Mouse (Mus musculus) liver, adult 2 months (tissue): ENCODE results near the gene Suv39h2. TPM values are rescaled to one million over a fixed set of nuclear protein-coding genes. Genes with fewer than 3 reads are reported as not detected.

Experiments used
- DNase-seq: peaks from one replicate; pipeline ENCODE4 v3.0.0-alpha.2; 2011; ENCODE audit warnings: low read depth, low spot score; ENCODE audit errors: extremely low read depth
- H3K27ac ChIP-seq: fragments of 200-500 bp; replicated peaks from 2 replicates; pipeline ENCODE4 v1.5.1; 2012; ENCODE audit warnings: low read depth, mild to moderate bottlenecking, control low read depth, inconsistent platforms, low read length; ENCODE audit not compliant: insufficient read depth
- H3K27me3 ChIP-seq: fragments of 200-500 bp; 2 replicates; pipeline ENCODE4 v1.6.1; 2012; ENCODE audit warnings: mild to moderate bottlenecking, moderate library complexity, low read length, inconsistent platforms; ENCODE audit not compliant: control insufficient read depth, insufficient read depth
- H3K36me3 ChIP-seq: fragments of 200-500 bp; 2 replicates; pipeline ENCODE4 v1.6.1; 2012; ENCODE audit warnings: low read length, inconsistent platforms; ENCODE audit not compliant: control insufficient read depth, insufficient read depth
- H3K4me1 ChIP-seq: fragments of 200-500 bp; 2 replicates; pipeline ENCODE4 v1.6.1; 2011; ENCODE audit warnings: low read length; ENCODE audit not compliant: control insufficient read depth, insufficient read depth
- H3K4me3 ChIP-seq: fragments of 200-500 bp; 2 replicates; pipeline ENCODE4 v1.5.1; 2011; ENCODE audit warnings: low read depth, mild to moderate bottlenecking, control low read depth, low read length, moderate library complexity; ENCODE audit not compliant: insufficient read depth
- H3K79me2 ChIP-seq: fragments of 200-500 bp; 2 replicates; pipeline ENCODE4 v1.6.1; 2012; ENCODE audit warnings: inconsistent platforms, mild to moderate bottlenecking, low read length, moderate library complexity; ENCODE audit not compliant: control insufficient read depth, insufficient read depth
- H3K9ac ChIP-seq: fragments of 200-500 bp; 2 replicates; pipeline ENCODE4 v1.6.1; 2012; ENCODE audit warnings: low read depth, mild to moderate bottlenecking, control low read depth, inconsistent platforms, low read length
- CTCF ChIP-seq: fragments of 200-500 bp; IDR thresholded peaks from 2 replicates; pipeline ENCODE4 v1.5.1; 2011; ENCODE audit warnings: low read depth, low read length, control low read depth
- POLR2A ChIP-seq: fragments of 200-500 bp; IDR thresholded peaks from 2 replicates; pipeline ENCODE4 v1.6.1; 2011; ENCODE audit warnings: low read length, control low read depth; ENCODE audit not compliant: insufficient read depth; ENCODE audit errors: extremely low read depth
- WGBS: fragments of 180-500 bp; shearing (Covaris S2); methylation state at CpG from one replicate; pipeline ENCODE4 v1.1.7; 2018; 5-methylcytosine and 5-hydroxymethylcytosine counted together
- polyA plus RNA-seq: library from polyadenylated mRNA; depleted of rRNA; stranded (reverse); fragments of >200 nt; gene quantifications from 2 replicates; pipeline ENCODE4 v1.2.3, GENCODE M21; 2012
- total RNA-seq: library from RNA; depleted of rRNA; stranded (reverse); fragments of >200 nt; gene quantifications from 2 replicates; pipeline ENCODE4 v1.2.3, GENCODE M21; 2014

Gene Suv39h2
- total and polyA plus RNA-seq, 2 experiments, result 0.13 to 0.46 TPM

- 96% methylated on average over 6 of the region's 6 CpGs for WGBS
- TF ChIP-seq POLR2A, result no peak
- no peak for TF ChIP-seq CTCF
- H3K79me2 ChIP-seq, result no peaks in the 10 kb centered on the region
- no peak for DNase-seq
- H3K36me3 ChIP-seq, result peaks cover 39% of the 10 kb centered on the region
- H3K9ac ChIP-seq, result no peak overlapping the region
- H3K4me1 ChIP-seq, result no peaks in the 10 kb centered on the region
- no peaks in the 10 kb centered on the region for H3K27me3 ChIP-seq
- no peak overlapping the region for H3K27ac ChIP-seq
- no peak overlapping the region for H3K4me3 ChIP-seq
Observed at GRCm38 (mm10) chr2:3499543-3499942, 24.7 kb upstream of the Suv39h2 start.

- Histone ChIP-seq H3K27me3 (no peaks in the 10 kb centered on the region), H3K4me3 (no peak overlapping the region), H3K27ac (no peak overlapping the region), H3K4me1 (no peaks in the 10 kb centered on the region), H3K9ac (no peak overlapping the region), H3K79me2 (no peaks in the 10 kb centered on the region), H3K36me3 (peaks cover 66% of the 10 kb centered on the region)
- DNase-seq, result no peak
- WGBS, result 89% methylated on average over 3 of the region's 3 CpGs
- TF ChIP-seq CTCF (no peak), POLR2A (no peak)
Observed at GRCm38 (mm10) chr2:3493833-3494409, 19.1 kb upstream of the Suv39h2 start.

GRCm38 (mm10) chr2:3489816-3490215, 15.0 kb upstream of the Suv39h2 start:
- WGBS, result 87% methylated on average over 3 of the region's 3 CpGs
- Histone ChIP-seq H3K36me3 (peaks cover 40% of the 10 kb centered on the region), H3K4me1 (no peaks in the 10 kb centered on the region)

GRCm38 (mm10) chr2:3480239-3480638, 5.4 kb upstream of the Suv39h2 start:
- TF ChIP-seq CTCF (no peak), POLR2A (no peak)
- H3K4me1 ChIP-seq, result peaks cover 5% of the 10 kb centered on the region; the same call in 1 of the 2 replicates
- no peaks in the 10 kb centered on the region for H3K27me3 ChIP-seq
- no peaks in the 10 kb centered on the region for H3K36me3 ChIP-seq
- WGBS, result 82% methylated on average over 3 of the region's 3 CpGs
- H3K4me3 ChIP-seq, result no peak overlapping the region
- no peak overlapping the region for H3K27ac ChIP-seq
- no peaks in the 10 kb centered on the region for H3K79me2 ChIP-seq
- no peak overlapping the region for H3K9ac ChIP-seq
- no peak for DNase-seq

More at GRCm38 (mm10) chr2:3489816-3490215, 15.0 kb upstream of the Suv39h2 start:
- H3K9ac ChIP-seq, result no peak overlapping the region
- H3K79me2 ChIP-seq, result no peaks in the 10 kb centered on the region
- TF ChIP-seq CTCF (no peak), POLR2A (no peak)
- no peaks in the 10 kb centered on the region for H3K27me3 ChIP-seq
- H3K27ac ChIP-seq, result no peak overlapping the region
- no peak overlapping the region for H3K4me3 ChIP-seq
- DNase-seq, result no peak

- Histone ChIP-seq H3K27ac (no peak overlapping the region), H3K27me3 (no peaks in the 10 kb centered on the region), H3K4me3 (no peak overlapping the region), H3K9ac (no peak overlapping the region), H3K4me1 (peaks cover 7% of the 10 kb centered on the region), H3K79me2 (no peaks in the 10 kb centered on the region), H3K36me3 (no peaks in the 10 kb centered on the region)
- DNase-seq, result no peak
- no peak for TF ChIP-seq CTCF
- no peak for TF ChIP-seq POLR2A
- WGBS, result 75% methylated on average over 3 of the region's 3 CpGs
Observed at GRCm38 (mm10) chr2:3475746-3476251, 968 bp upstream of the Suv39h2 start.

GRCm38 (mm10) chr2:3474361-3474805, 448 bp downstream of the Suv39h2 start:
- no peak overlapping the region for H3K27ac ChIP-seq
- no peaks in the 10 kb centered on the region for H3K36me3 ChIP-seq
- no peaks in the 10 kb centered on the region for H3K27me3 ChIP-seq
- WGBS, result under 1% methylated on average over 46 of the region's 46 CpGs
- H3K4me3 ChIP-seq, result peak overlapping the region; percentile 65
- H3K9ac ChIP-seq, result peak overlapping the region; percentile 66
- TF ChIP-seq CTCF (no peak), POLR2A (no peak)
- peaks cover 7% of the 10 kb centered on the region for H3K4me1 ChIP-seq
- DNase-seq, result peak; percentile 38
- H3K79me2 ChIP-seq, result no peaks in the 10 kb centered on the region
